Mouse (Mus musculus): ENCODE measurements around the gene Kcng1. TPM values are rescaled to one million over a fixed set of nuclear protein-coding genes. Genes with fewer than 3 reads are reported as not detected.

Kcng1 gene
- total RNA-seq (2022), result not detected

DNA sequence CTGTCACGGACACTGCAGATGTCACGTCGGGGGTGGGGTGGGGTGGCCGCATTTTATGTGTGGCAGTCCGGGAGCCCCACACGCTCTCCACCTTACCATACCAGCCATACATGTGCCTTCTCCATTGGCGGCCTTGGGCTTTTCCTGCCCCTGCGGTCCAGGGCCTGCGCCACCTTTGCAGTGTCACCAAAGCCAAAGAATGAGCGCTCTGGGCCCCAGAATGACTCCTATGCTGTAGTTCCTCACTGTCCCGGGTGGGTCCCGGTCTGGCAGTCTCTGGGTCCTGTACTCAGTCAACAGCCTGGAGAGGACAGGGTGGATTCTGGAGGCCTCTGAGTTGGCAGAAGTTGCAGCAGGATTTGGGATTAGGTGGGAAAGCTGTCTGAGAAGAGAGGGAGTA, at the start of gene Kcng1:
Gene Kcng1 (minus strand): TSS at position 155 of the 400 bp plus-strand sequence.
- no peak for DNase-seq (ENCODE audit: low spot score)

- no peak for DNase-seq (ENCODE audit: low spot score)
These were observed 49.0 kb upstream of the Kcng1 start for GRCm38 (mm10) chr2:168330421-168331070.

- DNase-seq (ENCODE audit: low spot score), result no peak
These were observed 40.3 kb upstream of the Kcng1 start for GRCm38 (mm10) chr2:168321716-168322374.

- DNase-seq (ENCODE audit: low spot score), result no peak
These were observed 39.0 kb upstream of the Kcng1 start for GRCm38 (mm10) chr2:168320388-168321182.

- DNase-seq (ENCODE audit: low spot score), result no peak
These were observed 33.3 kb upstream of the Kcng1 start for GRCm38 (mm10) chr2:168314646-168315446.

- DNase-seq (ENCODE audit: low spot score), result no peak
These were observed 31.0 kb upstream of the Kcng1 start for GRCm38 (mm10) chr2:168312504-168312903.

- no peak for DNase-seq (ENCODE audit: low spot score)
These were observed 29.5 kb upstream of the Kcng1 start for GRCm38 (mm10) chr2:168311006-168311405.

- DNase-seq (ENCODE audit: low spot score), result no peak
These were observed 27.4 kb upstream of the Kcng1 start for GRCm38 (mm10) chr2:168308916-168309315.

DNA sequence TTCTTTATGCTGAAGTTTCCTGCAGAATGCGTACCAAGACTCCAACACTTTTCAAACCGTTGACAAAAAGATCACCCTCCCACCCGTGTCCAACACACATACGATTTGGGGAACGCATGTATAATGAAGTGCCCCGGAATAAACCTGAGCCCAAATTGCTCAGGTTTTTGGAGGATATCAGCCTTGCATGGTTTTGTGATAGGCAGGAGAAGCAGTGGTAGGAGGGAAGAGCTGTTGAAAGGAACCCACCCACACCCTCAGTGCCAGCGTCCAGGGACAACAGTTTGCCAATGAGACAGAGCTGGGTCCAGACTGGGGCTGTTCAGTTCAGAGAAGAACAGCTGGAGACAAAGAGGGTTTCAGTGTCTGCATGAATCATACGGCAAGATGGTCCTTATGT, 18.1 kb upstream of the Kcng1 start:
- DNase-seq (ENCODE audit: low spot score), result no peak

GRCm38 (mm10) chr2:168296530-168296929, 15.0 kb upstream of the Kcng1 start:
- DNase-seq (ENCODE audit: low spot score), result no peak

DNA sequence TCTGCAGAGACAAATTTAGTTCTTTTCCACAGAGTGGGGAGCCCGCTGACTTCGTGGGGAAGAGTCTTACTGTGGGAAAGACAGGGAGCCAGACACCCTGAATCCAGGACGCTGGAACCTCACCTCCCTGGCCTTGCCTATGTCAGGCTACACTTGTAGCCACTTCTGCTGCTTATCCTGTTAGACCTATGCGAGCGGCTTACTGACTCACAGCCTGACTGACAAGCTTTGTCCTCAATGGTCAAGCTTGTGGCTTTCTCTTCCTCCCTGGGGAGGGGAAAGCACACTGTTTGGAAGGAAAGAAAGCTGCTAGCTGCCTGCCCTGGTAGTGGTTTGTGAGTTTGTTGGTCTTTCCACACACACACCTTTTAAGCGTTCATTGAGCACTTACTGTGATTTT, 11.0 kb upstream of the Kcng1 start:
- no peak for DNase-seq (ENCODE audit: low spot score)

DNA sequence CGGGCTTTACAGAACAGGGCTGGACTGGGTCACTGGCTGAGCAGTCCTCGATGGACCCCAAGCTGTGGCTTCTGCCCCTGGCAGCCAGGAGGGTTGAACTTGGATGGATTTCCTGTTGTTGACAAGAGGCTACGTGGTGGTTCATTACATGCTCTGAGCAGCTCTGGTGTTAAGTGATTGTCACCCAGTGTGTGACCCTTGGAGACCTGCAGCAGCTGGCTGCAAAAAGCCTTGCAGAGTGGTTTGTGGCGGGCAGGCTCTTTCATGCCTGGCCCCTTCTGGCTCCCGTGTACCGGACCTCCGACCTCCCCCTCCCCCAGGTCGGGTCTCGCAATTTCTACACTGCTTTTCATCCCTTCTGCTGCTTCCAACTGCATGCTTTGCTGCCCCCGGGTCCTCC, 10.5 kb upstream of the Kcng1 start:
- DNase-seq (ENCODE audit: low spot score), result no peak

GRCm38 (mm10) chr2:168289851-168290250, 8.3 kb upstream of the Kcng1 start:
- no peak for DNase-seq (ENCODE audit: low spot score)

DNA sequence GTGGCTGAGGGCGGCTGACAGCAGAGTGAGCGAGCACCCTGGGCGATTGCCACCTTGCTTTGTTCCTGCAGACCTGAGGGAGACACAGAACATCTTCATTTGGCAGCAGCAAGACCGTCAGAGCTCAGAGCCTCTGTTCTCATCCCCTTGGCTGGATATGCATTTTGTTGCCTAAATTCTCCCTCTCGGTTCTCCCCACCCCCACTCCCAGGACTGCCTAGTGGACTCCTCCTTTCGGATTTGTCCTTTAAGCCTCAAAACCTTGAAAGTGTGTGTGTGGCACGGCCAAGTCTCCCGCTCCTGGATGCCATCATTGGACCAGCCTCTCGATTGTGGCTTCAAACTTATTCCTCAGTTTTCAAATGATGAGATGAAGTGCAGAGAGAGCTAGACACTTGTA, 7.5 kb upstream of the Kcng1 start:
- DNase-seq (ENCODE audit: low spot score), result no peak

DNA sequence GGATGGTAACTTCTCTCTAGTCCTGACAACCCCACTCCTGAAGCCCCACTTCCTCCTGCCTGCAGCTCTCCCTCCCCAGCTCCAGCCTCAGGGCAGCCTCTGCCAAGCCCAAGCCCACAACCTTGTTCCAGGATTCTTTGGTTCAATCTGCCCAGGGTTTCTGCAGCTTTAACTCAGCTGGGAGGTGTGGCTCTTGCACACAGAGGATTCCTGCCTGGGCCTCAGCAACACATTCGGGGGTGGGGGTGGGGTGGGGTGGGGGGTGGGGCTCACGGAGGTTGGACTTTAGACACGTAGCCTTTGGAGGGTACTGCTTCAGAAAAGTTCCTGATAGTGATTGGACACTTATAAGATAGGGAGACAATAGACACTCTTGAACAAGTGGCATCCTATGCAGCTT, 5.5 kb upstream of the Kcng1 start:
- DNase-seq (ENCODE audit: low spot score), result no peak

DNA sequence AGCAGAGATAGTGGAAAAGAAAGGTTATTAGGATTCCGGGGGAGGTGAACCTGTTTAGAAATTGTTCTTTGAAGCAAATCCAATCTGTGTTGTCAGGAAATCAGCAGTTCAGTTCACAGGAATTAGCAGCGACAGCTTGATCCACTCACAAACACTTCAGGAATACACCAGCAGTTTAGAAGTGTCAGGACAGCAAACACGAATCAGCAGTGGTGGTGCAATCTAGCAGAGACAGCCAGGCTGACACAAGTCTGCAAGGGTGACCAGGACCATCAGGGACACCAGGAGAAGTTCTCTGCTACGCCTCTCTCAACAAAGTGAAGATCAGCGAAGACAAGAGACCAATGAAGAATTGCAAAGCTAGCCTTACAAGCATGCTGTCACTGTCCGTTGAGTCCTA, 3.6 kb upstream of the Kcng1 start:
- no peak for DNase-seq (ENCODE audit: low spot score)

DNA sequence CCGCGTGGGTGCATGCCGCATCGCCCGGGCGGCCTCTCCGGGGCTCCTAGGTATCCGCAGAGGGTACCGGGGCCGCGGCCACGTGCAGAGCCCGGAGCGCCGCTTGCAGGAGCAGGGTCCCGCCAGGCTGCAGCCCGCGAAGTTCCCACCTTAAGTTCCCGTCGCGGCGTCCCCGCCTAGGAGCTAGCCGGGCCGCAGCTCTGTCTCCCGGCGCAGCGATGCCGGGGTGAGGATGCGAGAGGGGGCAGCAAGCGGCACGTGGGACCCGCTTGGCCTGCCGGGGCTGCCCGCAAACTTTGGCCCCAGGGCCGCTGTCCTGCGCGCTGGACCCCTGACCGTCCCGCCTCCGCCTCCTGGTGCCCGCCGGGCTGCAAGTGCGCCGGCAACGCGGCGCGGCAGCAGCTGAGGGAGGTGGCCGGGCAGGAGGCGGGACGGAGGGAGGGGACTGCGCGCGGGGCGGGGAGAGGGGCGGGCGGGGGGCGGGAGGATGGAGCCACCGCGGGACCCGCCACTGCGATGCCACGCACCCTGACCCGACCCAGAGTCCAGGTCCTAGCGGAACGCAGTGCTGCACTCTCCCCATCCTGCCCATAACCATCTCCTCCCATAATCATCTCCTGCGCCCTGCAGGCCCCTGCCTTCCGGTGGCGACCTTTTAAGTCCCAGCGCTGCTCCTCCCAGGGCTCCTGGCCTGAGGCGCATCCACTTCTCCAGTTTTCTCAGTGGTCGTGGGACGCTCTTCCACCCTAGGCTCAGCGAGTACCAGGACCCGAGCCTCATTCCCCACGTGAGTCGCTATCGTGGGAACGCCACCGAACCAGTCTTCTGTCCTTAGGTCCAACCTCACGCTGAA, 581 bp downstream of the Kcng1 start:
- no peak for DNase-seq (ENCODE audit: low spot score)

- peak; percentile 24 for DNase-seq (ENCODE audit: low spot score)
These were observed 7.1 kb downstream of the Kcng1 start for GRCm38 (mm10) chr2:168274374-168274935.

DNA sequence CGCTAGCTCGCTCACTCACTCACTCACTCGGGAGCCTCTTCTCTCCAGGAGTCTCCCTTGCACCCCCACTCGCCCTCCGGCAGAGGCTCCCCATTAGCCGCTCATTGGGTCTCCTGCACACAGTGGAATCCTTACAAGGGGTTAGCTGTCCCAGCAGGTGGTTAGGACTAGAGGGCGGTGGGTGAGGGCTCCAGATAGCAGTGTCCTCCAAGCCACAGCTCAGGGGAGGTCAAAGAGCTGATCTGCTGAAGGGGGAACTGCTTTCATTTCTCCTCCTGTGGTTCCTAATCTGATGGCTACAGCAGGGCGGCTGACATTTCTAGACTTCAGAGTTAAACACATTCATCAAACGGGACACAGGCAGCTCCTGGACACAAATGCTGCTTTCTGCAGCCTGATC, 8.1 kb downstream of the Kcng1 start:
- DNase-seq (ENCODE audit: low spot score), result no peak

- DNase-seq (ENCODE audit: low spot score), result no peak
These were observed 13.5 kb downstream of the Kcng1 start for GRCm38 (mm10) chr2:168268033-168268432.

GRCm38 (mm10) chr2:168260900-168261299, 20.6 kb downstream of the Kcng1 start:
- no peak for DNase-seq (ENCODE audit: low spot score)

Measured in heart, adult 8-10 months (tissue).